Mouse (Mus musculus) hindbrain, embryonic 10.5 days (tissue): ENCODE measurements around the gene Rad50. TPM values are rescaled to one million over a fixed set of nuclear protein-coding genes. Genes with fewer than 3 reads are reported as not detected.

ENCODE experiments used
- DNase-seq: peaks from one replicate; pipeline ENCODE4 v3.0.0-alpha.2; 2017; ENCODE audit warnings: low spot score
- H3K27ac ChIP-seq: fragments of 300-500 bp; sonication (generic); 2 replicates; pipeline ENCODE4 v1.5.1; 2016; ENCODE audit warnings: mild to moderate bottlenecking, moderate library complexity
- H3K27me3 ChIP-seq: fragments of 300-500 bp; sonication (generic); 2 replicates; pipeline ENCODE4 v1.6.1; 2016; ENCODE audit warnings: mild to moderate bottlenecking; ENCODE audit not compliant: poor library complexity, insufficient read depth, severe bottlenecking
- H3K36me3 ChIP-seq: fragments of 300-500 bp; sonication (generic); 2 replicates; pipeline ENCODE4 v1.6.1; 2016; ENCODE audit warnings: mild to moderate bottlenecking, moderate library complexity
- H3K4me1 ChIP-seq: fragments of 300-500 bp; sonication (generic); replicated peaks from 2 replicates; pipeline ENCODE4 v1.6.1; 2016; ENCODE audit warnings: mild to moderate bottlenecking
- H3K4me3 ChIP-seq: fragments of 300-500 bp; sonication (generic); 2 replicates; pipeline ENCODE4 v1.5.1; 2016; ENCODE audit warnings: mild to moderate bottlenecking, moderate library complexity
- H3K9me3 ChIP-seq: fragments of 300-500 bp; sonication (generic); 2 replicates; pipeline ENCODE4 v1.6.1; 2016; ENCODE audit warnings: mild to moderate bottlenecking, moderate library complexity
- WGBS: fragments of 180-500 bp; shearing (Covaris S2); methylation state at CpG from one replicate; pipeline ENCODE4 v1.1.7; 2016; 5-methylcytosine and 5-hydroxymethylcytosine counted together
- polyA plus RNA-seq: library from polyadenylated mRNA; unstranded; fragments of >200 nt; fragmentation: Nextera tagmentation; extraction: Ambion mirVana; gene quantifications from 2 replicates; pipeline ENCODE4 v1.2.1, GENCODE M21; 2016

Rad50 gene
- polyA plus RNA-seq, 1 experiment from 2014 or later = 13.7 TPM

DNA sequence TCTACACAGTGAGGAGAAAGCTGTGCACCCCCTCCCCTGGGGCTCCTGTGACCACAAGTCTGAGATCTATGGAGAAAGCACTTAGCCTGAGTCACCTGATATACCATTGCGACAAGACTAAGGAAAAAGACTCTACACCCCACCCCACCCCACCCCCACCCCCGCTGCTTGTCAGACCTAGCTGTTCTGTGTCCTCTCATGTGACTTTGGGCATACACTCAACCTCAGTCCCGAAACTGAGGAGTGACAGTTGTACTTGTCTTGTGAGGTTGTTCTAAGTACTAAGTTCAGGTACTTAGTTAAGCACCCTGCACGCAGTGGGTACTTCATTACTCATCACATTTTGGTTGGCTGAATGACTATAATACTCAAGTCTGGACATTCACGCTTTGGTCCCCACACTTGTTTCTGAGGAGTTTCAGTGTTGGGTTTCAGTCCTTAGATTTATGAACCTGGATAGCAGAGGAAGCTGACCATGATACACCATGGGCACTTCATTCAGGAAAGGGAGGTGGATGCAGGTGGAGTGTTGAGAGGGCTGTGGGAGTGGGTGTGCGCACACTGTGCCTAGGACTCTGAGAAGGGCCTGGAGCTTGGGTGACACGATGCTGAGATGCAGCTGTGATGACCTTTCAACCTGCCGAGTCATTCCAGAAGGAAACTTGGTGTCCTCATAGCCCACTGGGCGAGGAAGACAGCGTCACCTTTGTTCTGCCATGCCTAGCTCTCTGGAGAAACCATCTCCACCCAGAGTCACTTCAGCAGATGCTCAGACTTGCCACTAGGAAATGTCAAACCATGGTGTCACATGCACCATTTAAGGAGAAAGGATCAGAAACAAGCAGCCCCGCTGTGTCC, 85.3 kb downstream of the Rad50 start:
- peaks cover 12% of the 10 kb centered on the region for H3K4me1 ChIP-seq
- no peak for DNase-seq
- no peaks in the 10 kb centered on the region for H3K9me3 ChIP-seq
- H3K36me3 ChIP-seq = no peaks in the 10 kb centered on the region
- H3K27ac ChIP-seq = no peak overlapping the region
- H3K4me3 ChIP-seq = no peak overlapping the region
- H3K27me3 ChIP-seq = peaks cover 4% of the 10 kb centered on the region
- 89% methylated on average over 11 of the region's 11 CpGs for WGBS

DNA sequence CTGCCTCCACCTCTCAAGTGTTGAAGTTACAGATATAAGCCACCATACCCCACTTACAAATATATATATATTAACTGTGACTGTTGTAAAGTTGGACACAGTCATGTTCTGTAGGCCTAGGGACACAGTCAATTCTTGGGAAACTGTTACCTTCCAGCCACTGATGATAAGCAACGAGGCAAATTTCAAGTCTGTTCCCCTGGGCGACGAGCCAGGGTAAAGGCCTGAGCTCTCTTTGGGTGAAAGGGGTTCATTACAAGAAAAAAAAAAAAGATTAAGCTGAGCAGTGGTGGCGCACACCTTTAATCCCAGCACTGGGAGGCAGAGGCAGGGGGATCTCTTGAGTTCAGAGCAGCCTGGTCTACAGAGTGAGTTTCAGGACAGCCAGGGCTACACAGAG, 87.0 kb downstream of the Rad50 start:
- no peak overlapping the region for H3K27ac ChIP-seq
- H3K4me3 ChIP-seq = no peak overlapping the region
- H3K9me3 ChIP-seq = no peaks in the 10 kb centered on the region
- H3K36me3 ChIP-seq = no peaks in the 10 kb centered on the region
- WGBS = 95% methylated on average over 4 of the region's 4 CpGs
- peaks cover 15% of the 10 kb centered on the region for H3K4me1 ChIP-seq
- H3K27me3 ChIP-seq = no peaks in the 10 kb centered on the region
- no peak for DNase-seq

DNA sequence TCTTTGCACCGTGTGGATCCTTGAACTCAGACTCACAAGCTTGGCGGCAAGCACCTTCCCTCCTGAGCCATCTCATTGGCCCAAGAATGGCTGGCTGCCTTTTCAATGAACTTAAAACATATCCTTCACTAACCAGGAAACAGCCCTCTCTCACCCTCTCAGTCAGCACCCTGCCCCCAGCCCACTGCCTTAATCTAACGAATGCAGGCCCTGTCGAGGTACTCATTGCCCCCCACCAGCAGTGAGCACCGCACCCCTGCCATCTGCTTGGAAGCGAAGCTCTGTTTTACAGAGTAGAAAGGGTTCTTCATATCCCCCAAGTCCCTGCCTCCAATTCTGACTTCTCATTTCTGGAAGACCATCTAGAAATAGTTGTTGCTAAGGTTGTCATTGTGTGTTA, 87.7 kb downstream of the Rad50 start:
- 67% methylated on average over 6 of the region's 6 CpGs for WGBS
- no peak overlapping the region for H3K27ac ChIP-seq

DNA sequence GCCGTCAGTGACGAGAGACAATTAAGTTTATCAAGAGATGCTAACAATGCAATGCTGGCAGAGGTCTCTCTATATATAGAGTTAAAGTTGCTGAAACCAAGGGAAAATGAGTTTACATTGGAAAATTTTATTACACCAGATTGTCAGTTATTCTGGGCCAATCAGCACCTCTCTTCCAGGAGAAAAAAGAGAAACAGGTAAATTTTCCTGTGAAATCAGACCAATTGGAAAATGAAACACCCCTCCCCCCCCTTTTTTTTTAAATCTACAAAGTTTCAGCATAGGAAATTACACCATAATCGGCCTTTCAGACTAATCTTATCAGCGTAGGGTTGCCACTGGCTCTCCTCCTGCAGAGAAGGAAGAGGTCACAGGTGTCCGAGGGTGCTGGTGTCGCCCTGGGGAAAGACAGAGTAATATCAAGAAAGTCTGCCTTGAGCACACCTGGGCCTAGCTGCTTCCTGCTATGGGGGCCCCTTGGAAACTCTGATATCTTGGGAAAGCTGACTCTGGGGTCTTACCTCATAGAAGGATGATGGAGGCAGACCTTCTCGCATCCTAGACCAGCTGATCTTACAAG, 88.4 kb downstream of the Rad50 start, which contains the start of gene Il4:
Gene Il4, minus strand, starts transcription at position 51 of the 580 bp plus-strand sequence.
- Histone ChIP-seq H3K27ac (no peak within 1 kb of the TSS), H3K9me3 (no peaks in the 10 kb centered on the region), H3K4me3 (no peak within 1 kb of the TSS), H3K4me1 (peaks cover 15% of the 10 kb centered on the region), H3K36me3 (no peaks in the 10 kb centered on the region), H3K27me3 (no peaks in the 10 kb centered on the region)
- 88% methylated on average over 7 of the region's 7 CpGs for WGBS
- no peak for DNase-seq

More for the DNA sequence above, 87.7 kb downstream of the Rad50 start:
- DNase-seq = no peak
- H3K9me3 ChIP-seq = no peaks in the 10 kb centered on the region
- H3K4me3 ChIP-seq = no peak overlapping the region
- H3K36me3 ChIP-seq = no peaks in the 10 kb centered on the region
- H3K27me3 ChIP-seq = no peaks in the 10 kb centered on the region
- H3K4me1 ChIP-seq = peaks cover 15% of the 10 kb centered on the region

DNA sequence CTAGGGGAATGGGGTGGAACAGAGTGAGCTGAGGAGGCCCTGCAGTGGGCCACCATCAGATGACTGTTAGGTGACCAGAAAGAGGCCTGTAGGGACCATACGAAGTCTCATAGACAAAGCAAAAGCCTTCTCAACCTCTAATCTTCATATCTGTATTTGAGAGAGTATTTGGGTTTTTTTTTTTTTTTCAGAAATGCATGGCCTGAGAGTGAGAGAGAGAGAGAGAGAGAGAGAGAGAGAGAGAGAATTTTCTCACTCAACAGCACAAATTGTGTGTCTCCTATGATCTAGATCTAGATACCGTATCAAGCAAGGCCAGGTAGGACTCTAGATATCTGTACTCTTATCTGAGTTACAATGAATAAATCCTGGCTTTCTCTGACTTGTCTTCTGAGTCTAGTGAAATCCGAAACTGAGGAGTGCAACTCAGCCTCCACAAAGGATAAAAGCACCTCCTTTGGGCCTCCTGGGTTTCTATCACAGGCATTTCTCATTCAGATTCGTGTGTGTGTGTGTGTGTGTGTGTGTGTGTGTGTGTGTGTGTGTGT, 89.5 kb downstream of the Rad50 start:
- no peaks in the 10 kb centered on the region for H3K36me3 ChIP-seq
- no peak for DNase-seq
- H3K4me3 ChIP-seq = no peak overlapping the region
- H3K27ac ChIP-seq = no peak overlapping the region
- peaks cover 15% of the 10 kb centered on the region for H3K4me1 ChIP-seq
- no peaks in the 10 kb centered on the region for H3K27me3 ChIP-seq
- no peaks in the 10 kb centered on the region for H3K9me3 ChIP-seq
- 69% methylated on average over 4 of the region's 4 CpGs for WGBS

DNA sequence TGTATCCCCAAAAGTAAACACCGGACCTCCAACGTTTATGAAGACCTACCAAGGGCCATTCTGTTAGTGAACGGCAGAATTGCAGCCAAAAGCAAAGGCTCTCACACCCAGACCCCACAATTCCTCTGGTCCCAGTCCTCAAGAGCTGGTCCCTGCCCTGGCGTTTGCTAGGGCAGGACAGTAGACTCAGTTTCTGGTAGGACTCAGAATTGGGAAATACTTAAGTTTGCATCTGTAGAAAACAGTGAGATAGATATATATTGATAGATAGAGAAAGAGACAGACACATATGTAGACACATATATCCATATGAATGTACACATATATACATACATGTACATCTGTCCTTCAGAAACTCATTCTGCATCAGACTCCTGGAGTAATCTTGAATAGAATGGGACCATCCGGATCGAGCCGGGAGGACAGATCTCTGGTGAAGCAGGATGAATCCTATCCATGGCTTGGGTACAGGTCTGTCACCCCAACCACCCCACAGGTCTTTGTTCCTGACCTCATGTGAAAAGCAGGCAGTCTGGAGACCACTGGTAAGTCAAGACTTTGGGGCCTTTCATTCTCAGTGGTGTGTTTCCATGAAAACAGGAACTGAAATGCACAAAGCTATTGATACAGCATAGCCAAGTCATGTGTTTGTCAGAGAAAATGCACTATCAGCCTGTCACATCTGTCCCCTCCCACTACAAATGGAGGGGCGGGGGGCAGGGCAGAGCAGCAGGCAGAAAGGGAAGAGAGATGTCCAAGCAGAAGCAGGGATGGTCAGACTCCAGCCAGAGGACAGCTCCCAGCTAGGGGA, 90.2 kb downstream of the Rad50 start:
- WGBS = 80% methylated on average over 8 of the region's 8 CpGs

DNA sequence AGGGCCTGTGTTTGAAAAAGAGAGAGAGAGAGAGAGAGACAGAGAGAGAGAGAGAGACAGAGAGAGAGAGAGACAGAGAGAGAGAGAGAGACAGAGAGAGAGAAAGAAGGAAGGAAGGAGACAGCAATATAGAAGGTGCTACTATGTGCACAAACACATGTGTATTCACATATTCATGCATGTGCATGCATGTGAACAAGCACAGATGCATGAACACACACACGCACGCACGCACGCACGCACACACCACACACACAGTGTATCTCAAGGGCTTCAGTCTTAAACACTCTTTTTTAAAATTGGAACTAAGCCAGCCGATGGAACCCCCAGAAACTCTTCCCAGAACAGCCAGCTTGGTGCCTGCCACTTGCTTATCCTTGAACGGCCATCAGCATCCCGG, 91.5 kb downstream of the Rad50 start:
- WGBS = 93% methylated on average over 8 of the region's 8 CpGs
- Histone ChIP-seq H3K4me3 (no peak overlapping the region), H3K36me3 (no peaks in the 10 kb centered on the region), H3K9me3 (no peaks in the 10 kb centered on the region), H3K27ac (no peak overlapping the region), H3K27me3 (no peaks in the 10 kb centered on the region), H3K4me1 (peaks cover 15% of the 10 kb centered on the region)
- no peak for DNase-seq

More for the DNA sequence above, 90.2 kb downstream of the Rad50 start:
- DNase-seq = no peak
- Histone ChIP-seq H3K27ac (no peak overlapping the region), H3K9me3 (no peaks in the 10 kb centered on the region), H3K4me1 (peaks cover 15% of the 10 kb centered on the region), H3K27me3 (no peaks in the 10 kb centered on the region), H3K36me3 (no peaks in the 10 kb centered on the region), H3K4me3 (no peak overlapping the region)

DNA sequence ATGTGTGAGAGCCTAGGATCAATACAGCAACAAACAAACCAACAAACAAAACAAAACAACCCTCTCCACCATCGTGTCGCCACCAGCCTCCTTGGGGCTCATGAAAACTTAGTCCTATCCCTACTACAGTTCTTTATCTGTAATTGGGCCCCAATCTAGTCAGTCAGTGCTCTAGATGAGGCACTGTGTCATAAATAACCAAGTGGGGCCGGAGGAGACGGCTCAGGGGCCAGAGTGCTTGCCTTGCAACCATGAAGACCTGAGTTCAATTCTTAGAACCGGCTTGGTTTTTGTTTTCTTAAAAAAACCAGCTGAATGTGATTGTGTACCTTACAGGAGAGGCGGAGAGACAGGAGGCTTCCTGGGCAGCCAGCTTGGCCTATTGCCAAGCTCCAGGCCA, 91.9 kb downstream of the Rad50 start:
- H3K27me3 ChIP-seq = no peaks in the 10 kb centered on the region
- H3K4me3 ChIP-seq = no peak overlapping the region
- WGBS = 85% methylated on average over 6 of the region's 6 CpGs
- DNase-seq = no peak
- H3K9me3 ChIP-seq = no peaks in the 10 kb centered on the region
- peaks cover 15% of the 10 kb centered on the region for H3K4me1 ChIP-seq
- H3K36me3 ChIP-seq = no peaks in the 10 kb centered on the region
- no peak overlapping the region for H3K27ac ChIP-seq

DNA sequence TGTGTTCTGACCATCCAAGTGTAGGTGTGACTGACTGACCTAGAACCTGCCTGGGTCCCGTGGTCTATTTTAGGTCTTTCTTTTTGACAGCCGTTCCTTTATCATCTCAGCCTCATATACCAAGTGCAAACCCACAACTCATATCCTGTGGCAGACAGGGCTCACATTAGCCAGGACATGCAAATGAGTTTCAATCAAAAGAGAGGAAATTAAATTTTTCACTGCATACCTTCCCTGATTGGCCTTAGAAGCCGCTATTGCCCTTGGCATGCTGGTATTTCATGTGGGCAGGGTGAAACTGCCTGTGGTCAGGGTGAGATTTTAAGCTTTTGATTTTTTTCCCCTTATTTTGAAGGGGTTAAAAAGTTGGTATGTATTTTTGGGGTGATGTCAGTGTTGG, 97.4 kb downstream of the Rad50 start:
- Histone ChIP-seq H3K4me3 (no peak overlapping the region), H3K36me3 (0 out of 2 replicates have a peak, but pooled peaks cover 3% of the 10 kb centered on the region), H3K27me3 (no peaks in the 10 kb centered on the region), H3K9me3 (no peaks in the 10 kb centered on the region), H3K27ac (no peak overlapping the region), H3K4me1 (peaks cover 13% of the 10 kb centered on the region)
- 93% methylated on average over 3 of the region's 3 CpGs for WGBS
- DNase-seq = no peak

DNA sequence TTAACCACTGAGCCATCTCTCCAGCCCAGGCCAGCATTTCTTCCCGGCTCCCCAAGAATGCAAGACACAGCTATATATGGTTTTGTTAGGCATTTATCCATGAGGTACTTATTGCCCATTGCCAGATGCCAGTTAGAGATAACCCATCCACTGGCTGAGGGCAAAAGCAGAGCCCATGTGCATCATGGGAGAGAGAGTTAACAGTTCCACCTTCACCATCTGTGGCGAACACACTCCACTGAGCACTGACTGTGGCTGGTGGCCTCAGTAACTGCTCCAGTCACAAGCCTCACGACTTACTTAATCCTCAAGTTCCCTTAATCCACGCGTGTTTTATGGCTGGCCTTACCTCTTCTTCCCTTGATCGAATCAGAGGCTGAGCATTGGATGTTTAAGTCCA, 97.9 kb downstream of the Rad50 start:
- H3K4me3 ChIP-seq = no peak overlapping the region
- H3K36me3 ChIP-seq = 0 out of 2 replicates have a peak, but pooled peaks cover 3% of the 10 kb centered on the region
- no peaks in the 10 kb centered on the region for H3K27me3 ChIP-seq
- 82% methylated on average over 6 of the region's 6 CpGs for WGBS
- DNase-seq = no peak
- peaks cover 13% of the 10 kb centered on the region for H3K4me1 ChIP-seq
- H3K27ac ChIP-seq = no peak overlapping the region
- no peaks in the 10 kb centered on the region for H3K9me3 ChIP-seq

DNA sequence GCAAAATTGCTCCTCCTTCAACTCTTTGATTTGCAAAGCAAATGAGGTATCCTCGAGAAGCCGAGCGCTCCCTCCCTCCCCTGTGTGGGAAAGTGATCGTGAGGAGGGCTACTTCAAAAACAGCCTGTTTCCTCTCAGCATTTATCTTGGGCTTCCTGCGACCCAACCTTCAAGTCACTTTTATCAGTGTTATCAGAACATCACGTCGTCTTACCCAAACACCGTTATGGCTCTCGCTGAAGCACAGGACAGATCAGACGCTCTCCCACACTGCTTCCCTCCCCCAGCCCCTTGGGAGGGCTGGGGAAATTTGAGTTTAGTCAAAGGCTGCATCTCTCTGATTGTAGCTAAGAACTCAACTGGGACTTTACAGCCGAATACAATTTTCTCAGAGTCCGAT, 101.5 kb downstream of the Rad50 start:
- H3K36me3 ChIP-seq = peaks cover 14% of the 10 kb centered on the region
- 12% methylated on average over 12 of the region's 12 CpGs for WGBS
- H3K4me3 ChIP-seq = 0 out of 2 replicates have a peak overlapping the region, but pooled peaks have one; percentile 11
- H3K4me1 ChIP-seq = peaks cover 13% of the 10 kb centered on the region
- H3K27me3 ChIP-seq = no peaks in the 10 kb centered on the region
- DNase-seq = no peak
- no peaks in the 10 kb centered on the region for H3K9me3 ChIP-seq
- no peak overlapping the region for H3K27ac ChIP-seq

DNA sequence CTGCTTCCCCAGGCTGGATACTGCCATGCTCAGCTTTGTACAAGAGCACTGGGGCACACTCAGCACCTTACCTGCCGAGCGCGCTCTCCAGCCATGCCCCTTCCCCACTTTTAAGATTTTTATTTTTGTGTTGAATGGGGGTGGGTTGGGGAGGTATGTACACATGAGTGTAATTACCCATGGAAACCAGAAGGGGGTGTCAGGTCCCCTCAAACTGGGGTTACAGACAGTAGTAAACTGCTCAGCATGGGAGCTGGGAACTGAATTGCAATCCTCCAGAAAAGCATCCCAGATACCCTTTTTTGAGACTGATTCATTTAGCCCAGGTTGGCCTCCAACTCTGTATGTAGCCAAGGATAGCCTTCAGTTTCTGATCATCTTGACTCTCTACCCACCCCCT, 102.1 kb downstream of the Rad50 start:
- Histone ChIP-seq H3K27me3 (no peaks in the 10 kb centered on the region), H3K4me3 (no peak overlapping the region), H3K9me3 (no peaks in the 10 kb centered on the region), H3K36me3 (peaks cover 20% of the 10 kb centered on the region), H3K27ac (no peak overlapping the region), H3K4me1 (peaks cover 13% of the 10 kb centered on the region)
- DNase-seq = no peak
- 90% methylated on average over 3 of the region's 3 CpGs for WGBS
